Mouse (Mus musculus) G1E (cell line): ENCODE measurements around the gene Gm10271.

Source experiments
- CTCF ChIP-seq: IDR thresholded peaks from 2 replicates; pipeline ENCODE4 v1.5.1; 2012; ENCODE audit warnings: low read depth, low read length, inconsistent platforms, mixed read lengths
- GATA1 ChIP-seq: IDR thresholded peaks from 2 replicates; pipeline ENCODE4 v1.6.1; 2012; ENCODE audit warnings: borderline replicate concordance, low read length, inconsistent platforms, mixed read lengths
- GATA2 ChIP-seq: IDR thresholded peaks from 2 replicates; pipeline ENCODE4 v1.6.1; 2012; ENCODE audit warnings: low read depth, low read length, inconsistent platforms, borderline replicate concordance
- POLR2AphosphoS5 ChIP-seq: IDR thresholded peaks from 2 replicates; pipeline ENCODE4 v1.6.1; 2012; ENCODE audit warnings: low read depth, low read length, inconsistent platforms; ENCODE audit not compliant: insufficient replicate concordance
- TAL1 ChIP-seq: conservative IDR thresholded peaks from 2 replicates; pipeline ENCODE4 v1.6.1; 2012; ENCODE audit warnings: low read depth, low read length, inconsistent platforms, mixed read lengths

DNA sequence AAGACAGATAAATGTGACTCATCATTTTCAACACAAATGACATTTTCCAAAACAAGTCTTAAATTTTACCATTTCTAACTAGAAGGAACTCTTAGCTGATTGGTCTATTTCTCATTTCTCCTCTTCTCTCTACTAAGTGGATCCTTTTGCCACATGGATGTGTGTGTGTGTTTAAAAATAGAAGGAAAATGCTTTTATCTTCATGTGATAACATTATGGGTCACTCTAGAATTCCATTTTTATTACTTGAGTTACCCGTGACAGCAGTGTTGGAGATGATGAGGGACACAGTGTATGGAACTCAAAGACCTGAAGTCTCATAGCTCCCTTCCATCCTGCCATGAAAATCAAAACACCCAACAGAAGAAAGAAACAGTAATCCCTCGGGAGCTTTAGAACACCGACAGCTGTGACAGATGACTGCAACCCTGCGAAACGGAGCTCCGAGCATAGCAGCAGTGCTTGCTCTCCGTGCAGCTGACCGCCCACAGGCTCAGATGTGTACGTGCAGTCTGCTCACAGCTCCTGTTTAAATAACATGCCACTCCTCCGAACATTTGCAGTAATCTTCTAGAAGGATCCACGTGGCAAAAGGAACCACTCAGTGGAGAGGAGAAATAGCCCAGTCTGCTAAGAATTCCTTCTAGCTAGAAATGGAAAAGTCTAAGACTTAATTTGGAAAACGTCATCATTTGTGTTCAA lies 41.4 kb upstream of the Gm10271 start:
- TF ChIP-seq CTCF (no peak), GATA2 (no peak), TAL1 (no peak), GATA1 (no peak), POLR2AphosphoS5 (no peak)
